Mouse (Mus musculus) E14TG2a.4 (cell line): ENCODE data around the gene Cdk5rap2.

Experiments
- CTCF ChIP-seq: conservative IDR thresholded peaks from 2 replicates; pipeline ENCODE4 v1.5.1; 2014; ENCODE audit warnings: low read length
- NANOG ChIP-seq: IDR thresholded peaks from 2 replicates; pipeline ENCODE4 v1.6.1; 2014; ENCODE audit warnings: borderline replicate concordance, low read length, mixed read lengths
- POU5F1 ChIP-seq: IDR thresholded peaks from 2 replicates; pipeline ENCODE4 v1.6.1; 2014; ENCODE audit warnings: low read length, borderline replicate concordance

DNA sequence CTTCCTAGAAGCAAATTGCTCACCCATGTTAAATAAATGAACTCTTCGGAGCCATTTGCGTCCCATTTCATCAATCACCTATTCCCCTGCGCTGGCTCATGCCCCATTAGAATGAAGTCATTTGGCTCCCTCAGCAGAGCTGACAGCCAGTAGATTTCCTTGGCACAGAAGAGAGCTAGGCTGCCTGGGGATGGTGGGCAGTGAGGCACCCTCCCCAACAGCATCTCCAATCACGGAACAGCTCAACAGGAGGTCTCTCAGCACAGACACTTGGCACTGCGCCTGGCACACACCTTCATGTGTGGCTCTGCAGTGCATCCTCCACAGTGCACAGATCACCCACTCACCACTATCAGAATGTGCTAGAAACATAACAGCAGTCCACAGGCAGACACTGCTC lies 98.7 kb downstream of the Cdk5rap2 start:
- no peak for TF ChIP-seq CTCF
- no peak for TF ChIP-seq POU5F1
- TF ChIP-seq NANOG, result no peak
